Mouse (Mus musculus) T-helper 17 cell (primary cell): ENCODE measurements around the gene Ccdc194.

Source experiments
- in situ Hi-C, 2 experiments: fragments of 300-600 bp; cut with MboI, MseI; formaldehyde crosslinking; loops; 1 replicate in 1 of 2; 2 replicates in 1 of 2; pipeline ENCODE4 v1.15.1; 2025; ENCODE audit warnings: high pct_unique_total_duplicates in 2 of 2

Gene Ccdc194

GRCm38 (mm10) chr8:71478943-71479342, 46.6 kb downstream of the Ccdc194 start:
- in situ Hi-C loops: no loop called here

- in situ Hi-C loops: no loop called here
Observed at GRCm38 (mm10) chr8:71477196-71477845, 48.2 kb downstream of the Ccdc194 start.

GRCm38 (mm10) chr8:71476099-71476940, 49.2 kb downstream of the Ccdc194 start:
- in situ Hi-C loops: no loop called here

- in situ Hi-C loops: no loop called here
Observed at GRCm38 (mm10) chr8:71475702-71476075, 49.8 kb downstream of the Ccdc194 start.

GRCm38 (mm10) chr8:71474785-71475701, 50.5 kb downstream of the Ccdc194 start:
- in situ Hi-C loops: no loop called here

GRCm38 (mm10) chr8:71474344-71474743, 51.2 kb downstream of the Ccdc194 start:
- in situ Hi-C loops: no loop called here

GRCm38 (mm10) chr8:71472601-71473386, 52.7 kb downstream of the Ccdc194 start:
- in situ Hi-C loops: no loop called here

- in situ Hi-C loops: no loop called here
Observed at GRCm38 (mm10) chr8:71471861-71472260, 53.6 kb downstream of the Ccdc194 start.

- in situ Hi-C loops: no loop called here
Observed at GRCm38 (mm10) chr8:71470913-71471255, 54.6 kb downstream of the Ccdc194 start.

GRCm38 (mm10) chr8:71470146-71470912, 55.2 kb downstream of the Ccdc194 start:
- in situ Hi-C loops: no loop called here
